Mouse (Mus musculus) kidney, embryonic 14.5 days (tissue): Measurements from ENCODE around the gene Got1. TPM values are rescaled to one million over a fixed set of nuclear protein-coding genes. Genes with fewer than 3 reads are reported as not detected.

Experiments used
- ATAC-seq: fragments of 200-750 bp; cut with Nextera tagmentation; 2 replicates; pipeline ENCODE4 v1.8.0; 2017; ENCODE audit warnings: moderate number of reproducible peaks, mild to moderate bottlenecking, moderate TSS enrichment, moderate library complexity; ENCODE audit not compliant: low FRiP score, low TSS enrichment
- H3K27ac ChIP-seq: fragments of 300-500 bp; sonication (generic); 2 replicates; pipeline ENCODE4 v1.5.1; 2014; ENCODE audit warnings: low read depth, mild to moderate bottlenecking, low read length, moderate library complexity, mixed read lengths
- H3K27me3 ChIP-seq: fragments of 300-500 bp; sonication (generic); 2 replicates; pipeline ENCODE4 v1.6.1; 2014; ENCODE audit warnings: mild to moderate bottlenecking, low read length; ENCODE audit not compliant: control insufficient read depth, insufficient read depth
- H3K36me3 ChIP-seq: fragments of 300-500 bp; sonication (generic); 2 replicates; pipeline ENCODE4 v1.6.1; 2014; ENCODE audit warnings: low read length, mixed read lengths; ENCODE audit not compliant: control insufficient read depth, insufficient read depth
- H3K4me1 ChIP-seq: fragments of 300-500 bp; sonication (generic); 2 replicates; pipeline ENCODE4 v1.6.1; 2014; ENCODE audit warnings: low read length, mixed read lengths; ENCODE audit not compliant: control insufficient read depth, insufficient read depth
- H3K4me2 ChIP-seq: fragments of 300-500 bp; sonication (generic); replicated peaks from 2 replicates; pipeline ENCODE4 v1.6.1; 2014; ENCODE audit warnings: low read depth, mild to moderate bottlenecking, low read length
- H3K4me3 ChIP-seq: fragments of 300-500 bp; sonication (generic); 2 replicates; pipeline ENCODE4 v1.5.1; 2014; ENCODE audit warnings: mild to moderate bottlenecking, low read length
- H3K9ac ChIP-seq: fragments of 300-500 bp; sonication (generic); 2 replicates; pipeline ENCODE4 v1.6.1; 2014; ENCODE audit warnings: low read depth, mild to moderate bottlenecking, low read length, moderate library complexity
- H3K9me3 ChIP-seq: fragments of 300-500 bp; sonication (generic); 2 replicates; pipeline ENCODE4 v1.6.1; 2016; ENCODE audit warnings: low read length; ENCODE audit not compliant: control insufficient read depth
- WGBS: fragments of 180-500 bp; shearing (Covaris S2); extraction: QIAGEN DNeasy Blood & Tissue Kit; methylation state at CpG from one replicate; pipeline ENCODE4 v1.1.7; 2014; 5-methylcytosine and 5-hydroxymethylcytosine counted together
- polyA plus RNA-seq: library from polyadenylated mRNA; unstranded; fragments of >200 nt; fragmentation: Nextera tagmentation; extraction: Ambion mirVana; gene quantifications from 2 replicates; pipeline ENCODE4 v1.2.1, GENCODE M21; 2014

Gene Got1
- polyA plus RNA-seq, 1 experiment from 2014 or later = 43.4 TPM

DNA sequence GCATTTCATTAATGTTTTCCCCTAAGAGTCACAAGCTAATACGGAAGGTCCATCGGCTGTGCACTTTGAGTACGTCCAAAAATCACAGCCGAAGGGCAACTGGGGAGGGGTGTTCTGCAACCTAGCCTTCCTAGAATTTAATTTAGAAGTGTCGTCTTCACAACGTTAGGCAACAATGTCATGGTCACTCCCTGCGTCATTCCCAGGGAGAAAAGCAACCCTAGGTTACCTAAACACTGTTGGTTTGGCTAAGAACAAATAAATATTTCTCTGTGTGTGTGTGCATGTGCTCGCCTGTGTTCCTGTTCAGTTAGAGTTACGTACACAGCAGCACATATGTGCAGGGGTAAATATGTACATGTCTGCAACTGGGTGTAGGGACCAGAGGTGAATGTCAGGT, 1.6 kb upstream of the Got1 start:
- 78% methylated on average over 9 of the region's 9 CpGs for WGBS
- no peak for ATAC-seq
- peaks cover 11% of the 10 kb centered on the region for H3K4me1 ChIP-seq
- H3K27me3 ChIP-seq = no peaks in the 10 kb centered on the region
- H3K36me3 ChIP-seq = no peaks in the 10 kb centered on the region
- no peak overlapping the region for H3K4me3 ChIP-seq
- no peak overlapping the region for H3K27ac ChIP-seq
- H3K9ac ChIP-seq = no peak overlapping the region
- H3K4me2 ChIP-seq = no peak overlapping the region
- no peaks in the 10 kb centered on the region for H3K9me3 ChIP-seq

DNA sequence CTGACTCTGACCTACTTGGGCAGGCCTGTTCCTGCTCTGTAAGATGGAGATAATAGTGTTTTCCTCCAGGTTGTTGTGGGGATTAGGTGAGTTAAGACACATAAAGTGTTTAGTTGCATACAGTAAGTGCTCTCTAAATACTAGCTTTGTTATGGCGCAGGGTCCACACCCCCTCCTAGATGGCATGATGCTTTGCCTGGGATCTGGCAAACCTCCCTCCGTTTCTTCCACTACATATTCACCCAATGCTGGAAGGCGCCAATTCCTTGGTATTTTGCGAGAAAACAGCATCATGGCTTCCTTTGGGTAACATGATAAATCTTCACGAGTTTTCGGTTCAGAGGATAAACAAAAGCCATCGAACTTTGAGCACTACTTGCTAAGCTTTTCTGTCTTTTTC, 1.2 kb upstream of the Got1 start:
- peaks cover 15% of the 10 kb centered on the region for H3K4me1 ChIP-seq
- no peak for ATAC-seq
- WGBS = 86% methylated on average over 7 of the region's 7 CpGs
- no peak overlapping the region; the same call in 1 of the 2 replicates for H3K9ac ChIP-seq
- H3K27me3 ChIP-seq = no peaks in the 10 kb centered on the region
- H3K4me3 ChIP-seq = no peak overlapping the region
- no peak overlapping the region for H3K27ac ChIP-seq
- no peaks in the 10 kb centered on the region for H3K9me3 ChIP-seq
- H3K4me2 ChIP-seq = no peak overlapping the region
- no peaks in the 10 kb centered on the region for H3K36me3 ChIP-seq

DNA sequence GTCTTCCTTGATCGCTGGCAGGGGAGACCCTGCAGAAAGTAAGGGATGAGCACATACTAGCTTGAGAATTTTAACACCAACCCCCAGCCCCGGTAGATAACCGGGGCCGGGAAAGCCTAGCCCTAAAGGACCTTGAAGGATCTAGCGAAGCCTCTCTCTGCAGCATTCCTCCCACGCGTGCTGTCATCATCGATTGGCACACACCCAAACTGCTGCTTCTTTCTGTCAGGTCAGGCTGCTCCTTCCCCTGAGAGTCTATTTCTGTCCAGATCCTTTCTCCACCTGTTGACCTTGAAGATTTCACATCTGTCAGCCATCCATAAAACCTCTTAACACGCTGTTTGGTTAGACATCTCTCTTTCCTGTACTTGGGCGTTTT, 688 bp upstream of the Got1 start:
- ATAC-seq = no peak
- Histone ChIP-seq H3K27ac (no peak overlapping the region), H3K9me3 (no peaks in the 10 kb centered on the region), H3K4me2 (peak overlapping the region; percentile 87), H3K4me3 (peak overlapping the region; percentile 50), H3K9ac (peak overlapping the region; percentile 71), H3K4me1 (peaks cover 18% of the 10 kb centered on the region), H3K36me3 (no peaks in the 10 kb centered on the region), H3K27me3 (no peaks in the 10 kb centered on the region)
- WGBS = 12% methylated on average over 10 of the region's 10 CpGs

DNA sequence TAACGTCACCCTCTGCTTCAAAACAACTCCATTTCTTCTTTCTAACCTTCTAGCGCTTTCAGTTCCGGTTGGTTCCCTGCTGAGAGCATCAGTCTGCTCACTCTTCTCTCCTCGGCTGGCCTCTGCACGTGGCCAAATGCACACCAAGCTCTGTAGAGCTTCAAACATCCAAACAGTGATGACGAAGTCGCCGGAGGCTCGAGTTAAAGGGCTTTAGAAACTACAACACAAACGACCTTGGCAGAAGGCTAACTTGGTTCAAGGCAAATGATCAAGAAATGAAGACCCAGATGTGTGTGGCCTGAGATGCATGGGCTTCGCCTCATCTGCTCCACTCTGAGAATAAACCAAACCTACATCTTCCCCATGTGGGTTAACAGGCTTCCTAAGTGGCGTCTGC, 854 bp downstream of the Got1 start:
- H3K27ac ChIP-seq = no peak overlapping the region

DNA sequence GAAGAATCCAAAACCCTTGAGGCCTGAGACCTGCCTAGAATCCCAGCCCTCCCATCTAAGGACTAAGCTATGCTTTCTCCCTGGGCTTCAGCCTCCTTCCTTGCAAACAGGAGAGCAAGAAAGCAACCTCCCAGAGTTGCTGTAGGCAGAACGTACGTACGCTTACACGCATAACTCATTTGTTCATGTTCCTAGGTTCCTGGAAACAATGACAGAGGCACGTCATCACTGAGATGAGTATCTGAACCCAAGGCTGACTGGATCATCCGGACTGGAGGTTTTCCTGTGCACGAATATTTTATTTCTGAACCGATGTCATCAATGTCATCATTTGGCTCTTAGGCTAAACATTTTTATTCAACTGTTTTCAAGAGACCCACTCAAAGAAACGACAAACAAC, 2.4 kb downstream of the Got1 start:
- Histone ChIP-seq H3K27ac (no peak overlapping the region), H3K9me3 (no peaks in the 10 kb centered on the region), H3K4me1 (peaks cover 18% of the 10 kb centered on the region), H3K4me2 (no peak overlapping the region), H3K4me3 (no peak overlapping the region), H3K27me3 (no peaks in the 10 kb centered on the region), H3K9ac (no peak overlapping the region), H3K36me3 (no peaks in the 10 kb centered on the region)
- 87% methylated on average over 9 of the region's 9 CpGs for WGBS
- no peak for ATAC-seq

More for the DNA sequence above, 854 bp downstream of the Got1 start:
- Histone ChIP-seq H3K4me3 (peak overlapping the region; percentile 50), H3K9ac (peak overlapping the region; percentile 57; the same call in 1 of the 2 replicates), H3K4me1 (peaks cover 18% of the 10 kb centered on the region), H3K4me2 (peak overlapping the region; percentile 83), H3K9me3 (no peaks in the 10 kb centered on the region), H3K27me3 (no peaks in the 10 kb centered on the region), H3K36me3 (no peaks in the 10 kb centered on the region)
- WGBS = 5% methylated on average over 12 of the region's 12 CpGs
- ATAC-seq = no peak

DNA sequence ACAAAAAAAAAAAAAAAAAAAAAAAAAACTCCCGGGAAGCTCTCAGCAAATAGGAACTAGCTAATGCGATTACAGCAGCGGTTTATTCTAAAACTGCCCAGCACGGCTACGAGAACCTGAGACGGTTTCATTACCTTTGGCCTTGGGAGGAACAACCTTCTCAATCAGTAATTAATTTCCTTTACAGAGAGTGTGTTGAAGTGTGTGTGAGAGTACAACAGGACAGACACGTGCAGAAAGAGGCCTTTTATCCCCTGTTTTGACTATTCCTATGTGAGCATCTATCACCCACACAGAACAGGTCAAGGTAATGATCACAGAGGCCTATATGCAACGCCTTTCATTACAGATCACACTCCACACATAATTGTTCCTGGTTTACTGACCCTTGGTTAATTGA, 3.0 kb downstream of the Got1 start:
- H3K4me3 ChIP-seq = no peak overlapping the region
- no peaks in the 10 kb centered on the region for H3K36me3 ChIP-seq
- ATAC-seq = no peak
- no peak overlapping the region for H3K27ac ChIP-seq
- no peaks in the 10 kb centered on the region for H3K9me3 ChIP-seq
- WGBS = 41% methylated on average over 8 of the region's 8 CpGs
- H3K27me3 ChIP-seq = no peaks in the 10 kb centered on the region
- H3K4me1 ChIP-seq = peaks cover 18% of the 10 kb centered on the region
- no peak overlapping the region for H3K4me2 ChIP-seq
- no peak overlapping the region for H3K9ac ChIP-seq

DNA sequence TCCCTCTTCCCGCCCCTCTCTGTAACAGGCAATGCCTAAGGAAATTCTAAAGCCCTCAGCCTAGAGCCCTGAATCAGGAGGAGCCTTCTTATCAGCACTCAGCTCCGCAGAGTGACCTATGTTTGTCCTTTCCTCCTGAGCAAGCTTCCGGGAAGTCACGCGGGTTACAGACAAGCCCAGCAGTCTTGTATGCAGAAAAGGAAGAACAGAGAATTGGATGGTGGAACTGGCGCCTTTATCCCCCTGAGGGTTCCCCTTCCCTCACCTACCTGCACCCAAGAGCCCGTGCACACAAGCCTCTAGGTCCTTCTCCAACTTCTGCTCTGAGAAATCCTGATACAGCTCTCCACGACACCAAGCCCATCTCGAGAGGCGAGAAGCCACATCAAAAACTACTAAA, 4.0 kb downstream of the Got1 start:
- ATAC-seq = no peak
- Histone ChIP-seq H3K27ac (no peak overlapping the region), H3K9ac (no peak overlapping the region)

DNA sequence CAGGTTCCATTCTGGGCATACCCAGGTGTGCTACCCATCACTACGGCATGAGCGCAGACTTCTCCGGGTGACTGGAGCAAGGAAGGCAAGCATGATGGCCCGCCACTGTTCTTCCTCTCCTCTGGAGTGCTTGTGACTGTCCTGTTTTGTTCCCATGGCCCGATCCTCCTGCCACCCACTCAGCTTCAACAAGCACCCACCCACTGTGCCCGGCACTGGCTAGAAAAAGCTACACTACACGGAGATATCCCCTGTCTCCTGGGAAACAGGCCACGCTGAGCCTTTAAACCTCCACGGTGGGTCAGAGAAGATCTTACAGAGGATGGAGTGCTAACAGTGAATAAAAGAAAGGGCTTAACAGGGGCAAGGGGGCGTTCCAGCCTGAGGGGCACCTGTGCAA, 5.2 kb downstream of the Got1 start:
- Histone ChIP-seq H3K9ac (no peak overlapping the region), H3K36me3 (no peaks in the 10 kb centered on the region), H3K27ac (no peak overlapping the region), H3K4me3 (no peak overlapping the region), H3K4me1 (peaks cover 13% of the 10 kb centered on the region), H3K4me2 (no peak overlapping the region), H3K9me3 (no peaks in the 10 kb centered on the region), H3K27me3 (no peaks in the 10 kb centered on the region)
- no peak for ATAC-seq
- WGBS = 93% methylated on average over 10 of the region's 10 CpGs

More for the DNA sequence above, 4.0 kb downstream of the Got1 start:
- H3K4me3 ChIP-seq = no peak overlapping the region
- peaks cover 18% of the 10 kb centered on the region for H3K4me1 ChIP-seq
- H3K27me3 ChIP-seq = no peaks in the 10 kb centered on the region
- no peaks in the 10 kb centered on the region for H3K9me3 ChIP-seq
- H3K36me3 ChIP-seq = no peaks in the 10 kb centered on the region
- WGBS = 74% methylated on average over 9 of the region's 10 CpGs
- no peak overlapping the region for H3K4me2 ChIP-seq

DNA sequence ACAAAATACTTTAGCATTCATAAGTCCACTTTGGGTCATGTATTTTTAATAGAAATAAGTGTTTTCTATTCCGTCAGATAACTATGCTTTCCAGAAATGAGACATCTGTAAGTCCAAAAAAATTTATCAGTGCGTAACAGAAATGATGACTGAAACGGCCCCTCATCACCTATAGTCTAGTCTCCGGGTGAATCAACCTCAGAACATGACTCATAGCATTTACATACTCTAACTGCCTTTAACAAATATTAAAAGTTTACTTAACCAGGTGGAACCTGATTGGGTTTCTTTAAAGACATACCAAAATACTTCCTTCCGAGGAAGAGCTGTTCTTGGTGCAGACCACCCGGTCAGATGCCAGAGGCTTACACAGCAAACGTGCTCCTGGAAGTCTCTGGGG, 6.1 kb downstream of the Got1 start:
- Histone ChIP-seq H3K9me3 (no peaks in the 10 kb centered on the region), H3K27ac (no peak overlapping the region), H3K36me3 (no peaks in the 10 kb centered on the region), H3K4me1 (peaks cover 7% of the 10 kb centered on the region), H3K4me2 (no peak overlapping the region), H3K4me3 (no peak overlapping the region), H3K9ac (no peak overlapping the region), H3K27me3 (no peaks in the 10 kb centered on the region)
- ATAC-seq = no peak
- WGBS = 89% methylated on average over 7 of the region's 7 CpGs

DNA sequence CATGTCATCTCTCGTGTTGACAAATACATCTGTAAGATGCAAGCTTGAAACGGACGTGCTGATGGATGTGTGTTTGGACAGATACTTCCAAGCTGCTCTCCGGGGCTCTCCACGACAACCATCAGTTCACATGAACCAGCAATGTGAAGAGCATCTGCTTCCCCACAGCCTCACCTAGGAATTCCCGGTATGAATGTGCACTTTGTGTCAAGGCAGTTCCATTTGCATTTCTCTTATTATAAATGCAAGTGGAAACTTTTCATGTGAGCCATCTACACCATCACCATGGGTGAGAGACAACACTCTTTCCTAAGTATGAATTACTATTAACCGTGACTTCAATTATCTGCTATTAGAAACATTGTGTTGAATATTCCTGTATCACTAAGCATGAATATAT, 6.6 kb downstream of the Got1 start:
- Histone ChIP-seq H3K9ac (no peak overlapping the region), H3K27ac (no peak overlapping the region), H3K4me1 (peaks cover 7% of the 10 kb centered on the region), H3K4me2 (no peak overlapping the region), H3K9me3 (no peaks in the 10 kb centered on the region), H3K4me3 (no peak overlapping the region), H3K36me3 (peaks cover 1% of the 10 kb centered on the region; the same call in 1 of the 2 replicates), H3K27me3 (no peaks in the 10 kb centered on the region)
- no peak for ATAC-seq
- 84% methylated on average over 7 of the region's 7 CpGs for WGBS
